Mouse (Mus musculus) small intestine, adult 2 months (tissue): Measurements from ENCODE around the gene Caap1.

Experiments
- CTCF ChIP-seq: fragments of 200-500 bp; IDR thresholded peaks from 2 replicates; pipeline ENCODE4 v1.5.1; 2012; ENCODE audit warnings: low read depth, mild to moderate bottlenecking, control low read depth, inconsistent platforms, low read length, moderate library complexity, mixed read lengths; ENCODE audit not compliant: insufficient replicate concordance, insufficient read length; ENCODE audit errors: extremely low read depth
- POLR2A ChIP-seq: fragments of 200-500 bp; IDR thresholded peaks from 2 replicates; pipeline ENCODE4 v1.6.1; 2012; ENCODE audit warnings: low read depth, mild to moderate bottlenecking, control low read depth, inconsistent platforms, low read length, moderate library complexity

DNA sequence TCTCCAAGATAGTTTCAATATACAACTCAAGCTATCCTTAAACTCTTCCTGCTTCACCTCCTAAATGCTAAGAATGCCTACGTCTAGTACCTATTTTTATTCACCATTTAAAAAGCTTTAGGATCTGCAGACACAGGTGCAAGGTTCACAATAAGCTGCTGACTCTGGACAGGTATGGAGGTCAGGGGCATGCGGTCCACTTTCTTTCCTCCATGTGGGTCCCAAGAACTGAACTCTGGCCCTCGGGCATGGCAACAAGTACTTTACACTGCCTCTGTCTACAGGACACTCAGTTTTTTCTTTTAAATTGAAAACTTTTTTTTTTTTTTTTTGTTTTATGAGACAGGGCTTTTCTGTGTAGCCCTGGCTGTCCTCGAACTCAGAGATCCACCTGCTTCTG, 16.1 kb upstream of the Caap1 start:
- TF ChIP-seq POLR2A (no peak), CTCF (no peak)
